Mouse (Mus musculus) bone marrow, adult 2 months (tissue): ENCODE results near the gene Krt14.

Source experiments
- CTCF ChIP-seq: fragments of 200-500 bp; IDR thresholded peaks from 2 replicates; pipeline ENCODE4 v1.5.1; 2011; ENCODE audit warnings: low read length, control low read depth; ENCODE audit not compliant: control insufficient read depth, insufficient read depth
- POLR2A ChIP-seq: fragments of 200-500 bp; IDR thresholded peaks from 2 replicates; pipeline ENCODE4 v1.6.1; 2011; ENCODE audit warnings: low read depth, mild to moderate bottlenecking, control low read depth, low read length, borderline replicate concordance; ENCODE audit not compliant: control insufficient read depth

DNA sequence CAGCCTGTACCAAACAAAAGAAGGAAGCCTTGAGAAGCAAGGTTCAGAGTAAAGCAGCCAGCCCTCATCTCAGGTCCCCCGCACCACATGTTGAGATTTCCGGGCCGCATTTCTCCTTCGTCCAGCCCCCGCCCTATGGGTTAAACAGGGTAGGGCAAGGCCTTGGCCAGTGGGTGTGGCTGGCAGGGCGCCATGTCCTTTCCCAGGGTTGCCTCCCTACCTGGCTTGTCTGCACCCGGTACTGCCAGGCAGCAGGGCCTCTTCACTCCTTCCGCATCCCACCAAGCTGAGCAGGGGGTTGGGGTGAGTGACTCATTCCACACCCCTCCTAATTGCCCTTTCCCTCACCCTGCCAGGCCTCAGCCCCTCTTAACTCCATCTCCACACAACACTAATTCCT lies 39.3 kb downstream of the Krt14 start:
- TF ChIP-seq CTCF: no peak
- TF ChIP-seq POLR2A: no peak
